Mouse (Mus musculus) heart, postnatal 10 days (tissue): ENCODE measurements around the gene Amph. TPM values are rescaled to one million over a fixed set of nuclear protein-coding genes. Genes with fewer than 3 reads are reported as not detected.
A peak's percentile ranks its signal among the peaks of the same experiment; 100 is the strongest.

ENCODE experiments used
- DNase-seq, 2 experiments: peaks; one replicate each; pipeline ENCODE4 v3.0.0; 2021
- intact Hi-C: fragments of 180-260 bp; cut with DNase I; formaldehyde crosslinking; loops from one replicate; pipeline ENCODE4 v1.15.1; 2025
- total RNA-seq, 2 experiments: library from RNA; stranded (reverse); gene quantifications; 2 replicates each; pipeline ENCODE4 v1.2.3; 2021

The Amph gene
- total RNA-seq, 2 experiments from 2014 or later, result 1.0 to 1.1 TPM

- no peak for DNase-seq
- intact Hi-C loops, result loop anchor here (10.0 kb wide), 1 partner anchor 1013 kb away; no protein-coding TSS in a partner anchor
Observed at GRCm38 (mm10) chr13:19137932-19138331, 189.9 kb downstream of the Amph start.

- intact Hi-C loops, result loop anchor here (10.0 kb wide), 1 partner anchor 1014 kb away; no protein-coding TSS in a partner anchor
- no peak for DNase-seq
Observed at GRCm38 (mm10) chr13:19138550-19138949, 190.5 kb downstream of the Amph start.

- intact Hi-C loops, result loop anchor here (10.0 kb wide), 1 partner anchor 1014 kb away; no protein-coding TSS in a partner anchor
- no peak for DNase-seq
Observed at GRCm38 (mm10) chr13:19139104-19139503, 191.1 kb downstream of the Amph start.

- intact Hi-C loops, result loop anchor here (10.0 kb wide), 1 partner anchor 1015 kb away; no protein-coding TSS in a partner anchor
Observed at GRCm38 (mm10) chr13:19139771-19140170, 191.8 kb downstream of the Amph start.

GRCm38 (mm10) chr13:19143766-19144165 lies 195.8 kb downstream of the Amph start:
- intact Hi-C loops, result no loop called here
- no peak for DNase-seq

More at GRCm38 (mm10) chr13:19139771-19140170, 191.8 kb downstream of the Amph start:
- no peak for DNase-seq

DNA sequence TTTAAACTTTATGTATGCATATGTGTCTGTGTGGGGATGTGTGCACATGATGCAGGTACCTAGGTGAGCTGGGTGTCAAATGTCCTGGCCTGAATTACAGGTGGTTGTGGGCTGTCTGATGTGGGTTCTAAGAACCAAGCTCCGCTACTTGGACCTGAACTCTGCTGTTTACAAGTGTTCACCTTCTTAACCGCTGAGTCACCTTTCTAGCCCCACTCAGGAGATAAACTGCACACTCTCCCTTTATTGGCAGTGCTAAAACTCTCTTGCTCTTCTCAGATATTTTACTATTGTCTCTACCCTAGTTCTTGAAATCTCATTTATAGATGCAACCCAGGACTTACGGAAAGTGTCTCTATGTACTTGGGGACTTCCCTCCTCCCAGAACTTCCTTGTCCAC lies 199.5 kb downstream of the Amph start:
- no peak for DNase-seq

GRCm38 (mm10) chr13:19149574-19149973 lies 201.6 kb downstream of the Amph start:
- DNase-seq, result no peak
- intact Hi-C loops, result no loop called here

More for the DNA sequence above, 199.5 kb downstream of the Amph start:
- intact Hi-C loops, result no loop called here

- intact Hi-C loops, result no loop called here
- no peak for DNase-seq
Observed at GRCm38 (mm10) chr13:19150438-19151301, 202.7 kb downstream of the Amph start.

DNA sequence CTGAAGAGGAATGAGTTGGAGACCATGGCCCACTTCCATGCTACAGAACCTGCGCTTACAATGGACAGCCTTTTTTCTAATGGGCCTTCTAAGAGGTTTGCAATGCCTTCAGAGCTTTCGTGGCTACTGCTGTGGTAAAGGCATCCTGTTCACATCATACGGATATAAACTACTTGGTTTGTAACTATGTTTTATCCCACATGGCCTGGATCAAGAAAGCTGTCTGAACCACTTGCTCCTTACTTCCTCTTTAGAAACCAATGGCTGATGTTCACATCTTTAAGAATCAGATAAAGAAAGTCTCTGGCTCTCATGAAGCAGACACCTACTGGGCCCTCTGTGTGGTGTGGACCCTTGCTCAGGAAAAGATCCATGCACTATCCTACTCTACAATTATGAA lies 204.1 kb downstream of the Amph start:
- DNase-seq, result no peak
- intact Hi-C loops, result no loop called here

- DNase-seq, result peak; percentile 30 to 67
- intact Hi-C loops, result loop anchor here (5.0 kb wide), 1 partner anchor 524 kb away; no protein-coding TSS in a partner anchor
Observed at GRCm38 (mm10) chr13:19158484-19158883, 210.5 kb downstream of the Amph start.

GRCm38 (mm10) chr13:19160616-19161015 lies 212.6 kb downstream of the Amph start:
- no peak for DNase-seq
- intact Hi-C loops, result no loop called here

DNA sequence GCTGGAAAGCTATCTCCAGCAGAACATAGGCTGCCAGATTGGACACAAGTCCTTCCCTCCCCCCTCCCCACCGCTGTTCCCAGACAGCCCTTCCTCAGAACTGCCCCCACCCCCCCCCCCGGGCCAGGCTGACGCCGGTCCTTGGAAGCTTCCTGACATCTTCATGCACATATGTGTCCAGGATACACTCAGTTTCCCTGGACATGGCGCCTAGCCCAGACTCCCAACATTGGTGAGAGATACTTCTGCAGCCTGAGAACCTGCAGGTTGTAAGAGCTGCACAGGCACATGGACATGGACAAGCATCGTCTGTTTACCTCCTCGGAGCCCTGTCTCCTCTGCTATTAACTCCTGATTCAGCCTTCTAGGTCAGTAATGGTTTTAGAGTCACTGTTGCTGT lies 213.1 kb downstream of the Amph start:
- intact Hi-C loops, result no loop called here

GRCm38 (mm10) chr13:19162120-19162519 lies 214.1 kb downstream of the Amph start:
- intact Hi-C loops, result no loop called here

More for the DNA sequence above, 213.1 kb downstream of the Amph start:
- DNase-seq, result no peak

GRCm38 (mm10) chr13:19177662-19178259 lies 229.8 kb downstream of the Amph start:
- DNase-seq, result peak; percentile 24 to 47

More at GRCm38 (mm10) chr13:19162120-19162519, 214.1 kb downstream of the Amph start:
- no peak for DNase-seq

GRCm38 (mm10) chr13:19178351-19178750 lies 230.3 kb downstream of the Amph start:
- no peak for DNase-seq
- intact Hi-C loops, result loop anchor here (5.0 to 10.0 kb wide), 3 partner anchors 186 to 459 kb away; no protein-coding TSS in a partner anchor

More at GRCm38 (mm10) chr13:19177662-19178259, 229.8 kb downstream of the Amph start:
- intact Hi-C loops, result loop anchor here (5.0 to 10.0 kb wide), 3 partner anchors 187 to 460 kb away; no protein-coding TSS in a partner anchor

GRCm38 (mm10) chr13:19182259-19182658 lies 234.3 kb downstream of the Amph start:
- intact Hi-C loops, result no loop called here
- DNase-seq, result no peak

DNA sequence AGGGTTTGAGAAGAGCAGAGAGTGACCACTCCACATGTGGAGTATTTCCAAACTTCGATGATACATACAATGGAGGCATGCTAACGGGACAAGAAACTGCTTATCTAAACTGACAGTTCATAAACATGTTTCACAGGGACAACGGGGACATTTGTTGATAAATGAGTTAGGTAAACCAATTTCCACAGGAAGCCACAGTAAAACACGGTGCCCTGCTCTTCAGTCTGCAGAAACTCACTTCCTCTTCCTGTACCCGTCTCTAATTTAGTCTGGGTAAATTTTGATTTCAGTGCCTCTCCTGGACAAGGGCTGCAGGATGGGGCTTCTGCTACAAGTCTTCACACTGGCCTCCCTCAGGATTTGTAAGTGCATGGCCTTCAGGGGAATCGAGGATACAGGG lies 242.0 kb downstream of the Amph start:
- intact Hi-C loops, result no loop called here
- DNase-seq, result no peak

DNA sequence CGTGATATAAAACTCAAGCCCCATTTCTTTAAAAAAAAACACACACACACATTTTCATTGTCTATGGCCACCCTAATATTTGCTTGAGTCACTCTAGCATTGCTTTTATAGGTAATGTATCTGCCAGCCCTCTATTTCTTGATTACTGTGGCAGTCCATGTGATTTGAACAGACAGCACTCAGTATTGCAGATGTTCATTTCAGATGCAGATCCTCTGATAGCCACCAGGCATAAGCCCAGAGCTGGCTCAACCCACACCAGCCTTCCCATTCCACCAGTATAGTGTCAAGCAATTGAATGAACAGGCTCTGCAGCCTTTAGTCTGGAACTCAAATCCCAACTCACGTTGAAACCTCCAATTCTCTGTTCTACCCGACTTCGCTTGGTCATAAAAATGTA lies 246.8 kb downstream of the Amph start:
- no peak for DNase-seq
- intact Hi-C loops, result no loop called here

GRCm38 (mm10) chr13:19195456-19195855 lies 247.5 kb downstream of the Amph start:
- intact Hi-C loops, result no loop called here
- DNase-seq, result no peak
